Mouse (Mus musculus) forebrain, postnatal 0 days (tissue): ENCODE data around the gene Pbx1. TPM values are rescaled to one million over a fixed set of nuclear protein-coding genes. Genes with fewer than 3 reads are reported as not detected.

ENCODE experiments used
- ATAC-seq: fragments of 200-750 bp; cut with Nextera tagmentation; 2 replicates; pipeline ENCODE4 v1.8.0; 2017; ENCODE audit warnings: mild to moderate bottlenecking, moderate library complexity
- DNase-seq: peaks from one replicate; pipeline ENCODE4 v3.0.0-alpha.2; 2015
- H3K27ac ChIP-seq: fragments of 300-500 bp; sonication (generic); 2 replicates; pipeline ENCODE4 v1.5.1; 2014; ENCODE audit warnings: low read depth, mild to moderate bottlenecking, antibody characterized with exemption, low read length, moderate library complexity, mixed read lengths
- H3K27me3 ChIP-seq: fragments of 300-500 bp; sonication (generic); 2 replicates; pipeline ENCODE4 v1.6.1; 2014; ENCODE audit warnings: mild to moderate bottlenecking, low read length, mixed read lengths; ENCODE audit not compliant: insufficient read depth
- H3K36me3 ChIP-seq: fragments of 300-500 bp; sonication (generic); 2 replicates; pipeline ENCODE4 v1.6.1; 2014; ENCODE audit warnings: mild to moderate bottlenecking, moderate library complexity; ENCODE audit not compliant: insufficient read depth
- H3K4me1 ChIP-seq: fragments of 300-500 bp; sonication (generic); 2 replicates; pipeline ENCODE4 v1.6.1; 2014; ENCODE audit warnings: antibody characterized with exemption; ENCODE audit not compliant: insufficient read depth
- H3K4me2 ChIP-seq: fragments of 300-500 bp; sonication (generic); 2 replicates; pipeline ENCODE4 v1.6.1; 2014; ENCODE audit warnings: low read depth, mild to moderate bottlenecking, moderate library complexity
- H3K4me3 ChIP-seq: fragments of 300-500 bp; sonication (generic); 2 replicates; pipeline ENCODE4 v1.5.1; 2014; ENCODE audit warnings: low read depth, low read length, mixed read lengths
- H3K9ac ChIP-seq: fragments of 300-500 bp; sonication (generic); 2 replicates; pipeline ENCODE4 v1.6.1; 2014; ENCODE audit warnings: mild to moderate bottlenecking
- H3K9me3 ChIP-seq: fragments of 300-500 bp; sonication (generic); 2 replicates; pipeline ENCODE4 v1.6.1; 2016; ENCODE audit warnings: low read length
- CTCF ChIP-seq: sonication (generic); IDR thresholded peaks from 2 replicates; pipeline ENCODE4 v1.5.1; 2016; ENCODE audit warnings: antibody characterized with exemption, control low read depth, low read depth
- WGBS: fragments of 180-500 bp; shearing (Covaris S2); extraction: QIAGEN DNeasy Blood & Tissue Kit; methylation state at CpG from one replicate; pipeline ENCODE4 v1.1.7; 2014; 5-methylcytosine and 5-hydroxymethylcytosine counted together
- polyA plus RNA-seq: library from polyadenylated mRNA; unstranded; fragments of >200 nt; fragmentation: Nextera tagmentation; extraction: Ambion mirVana; gene quantifications from 2 replicates; pipeline ENCODE4 v1.2.1, GENCODE M21; 2015
- total RNA-seq: library from RNA; depleted of rRNA; stranded (reverse); fragments of >200 nt; gene quantifications from 2 replicates; pipeline ENCODE4 v1.2.3, GENCODE M21; 2014

Pbx1 gene
- total and polyA plus RNA-seq, 2 experiments from 2014 or later: 60.5 to 95.9 TPM

DNA sequence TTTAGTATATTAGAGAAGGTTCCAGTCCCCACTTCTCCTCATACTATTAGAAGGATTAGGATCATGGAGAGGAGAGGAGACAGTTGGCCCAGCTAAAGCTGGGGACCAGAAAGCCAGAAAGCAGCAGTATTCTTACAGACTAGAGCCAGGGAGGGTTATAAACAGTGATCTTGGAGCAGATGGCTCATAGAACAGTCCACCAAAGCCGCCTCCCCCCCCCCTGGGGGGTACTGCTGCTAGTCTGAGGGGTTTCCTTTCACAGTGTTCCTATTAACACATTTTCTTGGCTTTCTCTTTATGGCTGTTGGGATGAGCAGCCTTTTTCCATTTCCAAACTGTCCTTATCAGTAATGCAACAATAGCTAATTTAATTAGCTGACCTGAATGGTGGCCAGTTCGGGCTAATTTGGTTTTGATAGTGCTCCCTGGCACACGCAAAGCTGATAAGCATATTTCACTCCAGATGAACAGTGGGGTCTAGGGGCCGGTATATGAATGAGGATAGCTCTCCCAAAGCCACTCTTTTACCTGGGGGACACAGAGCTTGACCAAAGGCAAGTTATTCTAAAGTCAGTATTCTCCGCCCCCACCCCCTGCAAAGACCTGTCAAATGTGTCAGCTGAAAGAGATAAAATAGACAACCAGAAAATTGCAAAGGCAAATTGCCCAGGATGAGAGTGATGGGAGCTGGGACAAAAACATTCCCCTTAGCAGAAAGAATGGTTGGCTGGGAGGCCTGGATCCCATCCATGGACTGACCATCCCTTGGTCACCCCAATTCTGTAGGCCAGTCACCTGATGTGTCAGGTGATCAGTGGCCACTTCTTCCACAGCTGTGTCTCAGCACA is 307.2 kb downstream of the Pbx1 start:
- 51% methylated on average over 5 of the region's 5 CpGs for WGBS
- no peak overlapping the region for H3K4me2 ChIP-seq
- H3K27ac ChIP-seq: no peak overlapping the region
- TF ChIP-seq CTCF: no peak
- no peaks in the 10 kb centered on the region for H3K9me3 ChIP-seq
- H3K36me3 ChIP-seq: no peaks in the 10 kb centered on the region
- peak; percentile 73 for ATAC-seq
- H3K4me3 ChIP-seq: no peak overlapping the region
- DNase-seq: peak; percentile 13
- H3K4me1 ChIP-seq: no peaks in the 10 kb centered on the region
- no peak overlapping the region for H3K9ac ChIP-seq
- no peaks in the 10 kb centered on the region for H3K27me3 ChIP-seq

DNA sequence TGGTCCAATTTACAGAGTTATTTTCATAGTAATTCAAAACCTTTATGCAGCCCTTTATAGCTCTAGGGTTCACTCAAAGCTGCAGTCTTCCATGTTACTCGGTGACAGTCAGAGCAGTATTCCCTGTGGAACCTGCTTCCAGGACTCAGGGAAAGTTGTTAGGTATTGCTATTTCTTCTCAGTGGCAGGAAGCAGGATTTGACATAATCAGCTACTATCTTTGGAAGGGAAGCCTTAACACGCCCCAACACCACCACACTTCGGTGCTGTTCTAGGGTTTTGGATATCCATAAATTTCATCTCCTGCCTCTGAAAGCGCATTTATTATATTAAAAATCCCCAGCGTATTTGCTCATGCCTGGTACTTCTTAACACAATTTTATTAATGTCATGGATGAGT is 314.0 kb downstream of the Pbx1 start:
- no peaks in the 10 kb centered on the region for H3K36me3 ChIP-seq
- no peak overlapping the region for H3K9ac ChIP-seq
- no peak for TF ChIP-seq CTCF
- no peaks in the 10 kb centered on the region for H3K27me3 ChIP-seq
- DNase-seq (no peak), ATAC-seq (no peak)
- no peak overlapping the region for H3K4me2 ChIP-seq
- no peaks in the 10 kb centered on the region for H3K9me3 ChIP-seq
- H3K4me3 ChIP-seq: no peak overlapping the region
- H3K4me1 ChIP-seq: no peaks in the 10 kb centered on the region
- H3K27ac ChIP-seq: no peak overlapping the region
- WGBS: 92% methylated on average over 5 of the region's 5 CpGs

DNA sequence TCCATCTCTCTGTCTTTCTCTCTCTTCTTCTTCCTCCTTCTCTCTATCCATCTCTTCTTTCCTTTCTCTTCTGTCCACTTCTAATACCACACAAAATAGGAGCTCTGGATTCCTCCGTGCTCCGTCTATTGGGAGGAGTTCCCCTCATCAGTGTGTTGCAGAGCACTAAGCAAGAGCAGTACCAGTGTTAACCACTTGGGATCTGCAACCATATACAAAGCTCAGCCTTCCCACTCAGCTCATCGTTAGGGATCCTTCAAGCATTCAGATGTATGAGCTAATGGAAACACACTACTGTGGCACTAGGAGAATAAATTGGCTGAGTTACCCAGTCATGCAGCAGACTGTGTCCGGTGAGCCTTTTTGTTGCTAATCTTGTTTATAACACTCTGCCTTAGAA is 314.7 kb downstream of the Pbx1 start:
- no peak overlapping the region for H3K9ac ChIP-seq
- ATAC-seq: peak; percentile 42; the same call in 1 of the 2 replicates
- no peaks in the 10 kb centered on the region for H3K27me3 ChIP-seq
- TF ChIP-seq CTCF: 0 out of 2 replicates have a peak, but pooled peaks have one; percentile 30
- H3K4me1 ChIP-seq: no peaks in the 10 kb centered on the region
- H3K27ac ChIP-seq: no peak overlapping the region
- DNase-seq: no peak
- no peak overlapping the region for H3K4me2 ChIP-seq
- H3K36me3 ChIP-seq: no peaks in the 10 kb centered on the region
- H3K4me3 ChIP-seq: no peak overlapping the region
- no peaks in the 10 kb centered on the region for H3K9me3 ChIP-seq
- 55% methylated on average over 4 of the region's 4 CpGs for whole genome bisulfite sequencing

DNA sequence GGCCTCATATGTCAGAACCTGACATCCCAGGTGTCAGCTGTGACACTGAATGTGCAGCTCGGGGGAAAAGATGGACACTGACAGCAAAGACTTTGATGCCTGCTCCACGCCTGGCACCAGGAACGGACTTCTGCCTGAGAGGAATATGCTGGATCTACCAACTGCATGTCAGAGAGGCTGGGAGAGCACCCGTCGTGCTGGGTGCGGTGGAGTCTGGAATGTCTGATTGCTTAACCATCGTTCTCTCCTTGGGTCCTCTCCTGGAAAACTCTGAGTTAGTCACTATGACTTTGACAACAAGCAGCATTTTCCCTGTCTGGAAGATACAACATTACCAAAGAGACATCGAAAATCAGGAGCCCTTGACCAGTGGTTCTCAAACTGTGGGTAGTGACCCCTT is 322.3 kb downstream of the Pbx1 start:
- Histone ChIP-seq H3K4me1 (no peaks in the 10 kb centered on the region), H3K4me3 (no peak overlapping the region), H3K4me2 (no peak overlapping the region), H3K36me3 (no peaks in the 10 kb centered on the region), H3K27ac (no peak overlapping the region), H3K9me3 (no peaks in the 10 kb centered on the region), H3K27me3 (no peaks in the 10 kb centered on the region), H3K9ac (no peak overlapping the region)
- ATAC-seq (no peak), DNase-seq (no peak)
- WGBS: 91% methylated on average over 8 of the region's 8 CpGs
- TF ChIP-seq CTCF: no peak

DNA sequence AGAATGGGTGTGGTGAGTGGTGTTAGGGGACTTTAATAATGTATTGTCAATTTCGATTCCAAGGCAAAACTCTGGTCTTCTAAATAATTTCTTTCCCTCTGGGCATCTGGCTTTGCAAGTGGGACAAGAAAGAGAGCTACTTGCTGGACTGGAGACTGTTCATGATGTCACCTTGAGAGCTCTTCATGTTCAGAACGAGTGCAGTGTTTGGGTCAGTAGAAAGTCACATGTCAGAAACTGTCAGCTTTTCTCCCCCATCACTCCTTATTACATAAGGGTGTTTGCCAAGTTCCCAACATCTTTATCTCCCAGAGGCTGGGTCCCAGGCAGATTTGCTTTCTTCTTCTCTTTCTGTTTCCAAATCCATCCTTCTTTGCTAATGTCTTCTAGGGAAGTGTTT is 328.2 kb downstream of the Pbx1 start:
- no peaks in the 10 kb centered on the region for H3K27me3 ChIP-seq
- H3K9ac ChIP-seq: no peak overlapping the region
- DNase-seq: no peak
- H3K4me2 ChIP-seq: no peak overlapping the region
- H3K9me3 ChIP-seq: no peaks in the 10 kb centered on the region
- H3K36me3 ChIP-seq: no peaks in the 10 kb centered on the region
- H3K27ac ChIP-seq: no peak overlapping the region
- WGBS: 55% methylated on average over 2 of the region's 2 CpGs
- TF ChIP-seq CTCF: no peak
- no peak for ATAC-seq
- H3K4me3 ChIP-seq: no peak overlapping the region
- H3K4me1 ChIP-seq: no peaks in the 10 kb centered on the region

DNA sequence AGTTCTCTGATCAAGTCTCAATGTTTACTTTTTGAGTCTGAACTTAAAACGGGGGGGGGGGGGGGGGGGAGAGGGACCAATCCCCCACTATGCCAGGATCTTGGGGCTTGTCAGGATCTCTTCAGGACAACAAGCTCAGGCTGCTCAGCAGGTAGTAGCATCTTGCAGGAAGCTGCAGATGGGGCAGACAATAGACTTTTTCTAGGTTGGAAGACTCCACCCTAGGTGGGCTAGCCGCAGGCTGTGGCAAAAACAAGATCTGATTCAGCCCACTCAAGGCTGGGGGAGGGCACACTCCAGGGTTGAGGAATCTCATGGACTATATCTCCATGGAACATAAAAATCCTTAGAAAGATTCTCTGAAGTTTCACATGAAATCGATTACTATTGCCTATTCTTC is 330.6 kb downstream of the Pbx1 start:
- Histone ChIP-seq H3K9me3 (no peaks in the 10 kb centered on the region), H3K9ac (no peak overlapping the region), H3K27ac (no peak overlapping the region), H3K4me1 (no peaks in the 10 kb centered on the region), H3K4me3 (no peak overlapping the region), H3K4me2 (no peak overlapping the region), H3K36me3 (no peaks in the 10 kb centered on the region), H3K27me3 (no peaks in the 10 kb centered on the region)
- DNase-seq (no peak), ATAC-seq (no peak)
- TF ChIP-seq CTCF: no peak
- WGBS: 56% methylated on average over 3 of the region's 3 CpGs

DNA sequence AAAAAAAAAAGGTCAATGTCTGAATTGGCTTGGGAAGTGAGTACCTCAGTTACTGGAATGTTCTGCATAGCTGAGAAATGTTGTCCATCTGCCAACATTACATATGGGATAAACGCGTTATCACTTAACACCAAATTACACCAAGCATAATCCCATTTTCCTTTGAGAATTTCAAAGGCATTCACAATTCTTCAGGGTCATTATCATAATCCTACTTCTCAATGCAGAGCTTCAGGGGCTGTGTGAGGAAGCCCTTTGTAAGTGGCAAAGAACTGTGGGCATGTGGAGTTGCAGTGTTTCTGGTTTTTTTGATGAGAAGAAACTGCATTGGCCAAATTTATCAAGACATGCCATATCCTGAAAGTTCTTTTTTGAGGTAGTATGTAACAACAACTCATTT is 333.3 kb downstream of the Pbx1 start:
- no peak for DNase-seq
- TF ChIP-seq CTCF: no peak
- H3K36me3 ChIP-seq: no peaks in the 10 kb centered on the region

More for the DNA sequence above, 333.3 kb downstream of the Pbx1 start:
- no peak overlapping the region for H3K27ac ChIP-seq
- H3K9me3 ChIP-seq: no peaks in the 10 kb centered on the region
- H3K4me3 ChIP-seq: no peak overlapping the region
- H3K9ac ChIP-seq: no peak overlapping the region
- no peak overlapping the region for H3K4me2 ChIP-seq
- H3K27me3 ChIP-seq: no peaks in the 10 kb centered on the region
- H3K4me1 ChIP-seq: 0 out of 2 replicates have a peak, but pooled peaks cover 3% of the 10 kb centered on the region
- 35% methylated on average over 2 of the region's 2 CpGs for WGBS
- ATAC-seq: no peak
